Mouse (Mus musculus): ENCODE measurements at regions not wholly inside any gene's neighbourhood (a gene's known extent, or its start where the extent isn't known, plus 50 kb on each side); places are given as distances from the start of the nearest gene placed in this dataset.
"Not testable (repeated sequence)": the region's sequence is repeated elsewhere in the genome, so short reads cannot be mapped to it uniquely, and the experiment has no call there.

DNA sequence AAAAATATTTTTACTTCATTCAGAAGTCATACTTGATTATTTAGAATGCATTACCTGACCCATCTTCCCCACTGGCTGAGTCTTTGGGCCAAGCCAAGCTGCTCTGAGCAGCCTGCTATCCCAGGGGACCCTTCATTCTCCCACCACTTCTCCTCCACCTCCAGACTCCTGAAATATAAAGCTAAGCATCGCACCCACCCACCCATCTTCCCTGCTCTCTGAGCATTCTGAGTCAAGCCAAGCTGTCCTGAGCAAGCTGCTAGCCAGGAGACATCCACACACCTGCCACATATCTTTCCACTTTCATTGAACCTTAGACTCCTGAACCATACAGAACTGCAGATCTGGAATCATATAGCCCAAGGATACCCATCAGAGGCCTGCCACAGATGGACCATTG, 1456.2 kb upstream of the Adam24 start:
- DNase-seq (ENCODE audit: low spot score in 2 of 2) = no peak

DNA sequence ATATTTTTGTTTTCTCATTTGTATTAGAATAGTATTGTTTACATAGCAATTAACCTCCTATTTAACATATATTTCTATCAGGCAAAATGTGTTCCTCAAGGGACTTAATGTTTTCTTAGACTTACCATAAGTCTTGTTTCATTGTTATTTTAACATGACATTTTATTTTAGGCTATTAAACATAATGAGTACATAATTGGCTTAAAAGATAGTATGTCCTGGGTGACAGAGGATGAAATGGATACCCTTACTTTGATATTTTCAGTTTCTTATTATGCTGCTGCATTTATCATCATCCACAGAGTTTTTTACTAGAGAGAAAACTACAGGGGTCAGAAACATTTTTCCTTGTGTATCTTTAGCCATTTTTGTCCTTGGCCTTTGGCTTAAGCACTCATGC, 1447.6 kb upstream of the Adam24 start:
- no peak for DNase-seq (ENCODE audit: low spot score in 2 of 2)

DNA sequence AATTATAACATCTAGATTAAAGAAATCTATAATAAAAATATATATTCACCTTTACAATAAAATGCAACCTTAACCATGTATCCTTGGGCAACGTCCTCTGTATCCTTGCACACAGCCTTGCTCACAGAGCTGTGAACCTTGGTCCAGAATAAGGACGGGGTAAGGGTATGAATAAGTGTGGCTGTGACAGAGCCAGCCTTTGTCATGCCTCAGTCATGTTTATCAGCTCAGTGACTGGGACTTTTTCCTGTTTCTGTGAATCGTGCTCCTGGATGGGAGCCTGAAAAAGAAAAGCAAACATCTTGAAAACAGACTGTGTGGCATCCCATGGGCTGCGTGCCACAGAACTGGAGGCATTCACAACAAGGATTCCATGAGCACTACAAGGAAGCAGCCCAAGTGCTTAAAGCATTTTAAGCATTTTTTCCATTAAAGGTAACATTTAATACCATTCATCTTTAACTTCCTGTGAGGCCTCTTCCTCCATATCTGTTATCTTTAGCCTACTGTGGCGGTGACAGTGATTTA, 1405.8 kb upstream of the Adam24 start:
- DNase-seq (ENCODE audit: low spot score in 2 of 2) = peak; percentile 19 to 51

DNA sequence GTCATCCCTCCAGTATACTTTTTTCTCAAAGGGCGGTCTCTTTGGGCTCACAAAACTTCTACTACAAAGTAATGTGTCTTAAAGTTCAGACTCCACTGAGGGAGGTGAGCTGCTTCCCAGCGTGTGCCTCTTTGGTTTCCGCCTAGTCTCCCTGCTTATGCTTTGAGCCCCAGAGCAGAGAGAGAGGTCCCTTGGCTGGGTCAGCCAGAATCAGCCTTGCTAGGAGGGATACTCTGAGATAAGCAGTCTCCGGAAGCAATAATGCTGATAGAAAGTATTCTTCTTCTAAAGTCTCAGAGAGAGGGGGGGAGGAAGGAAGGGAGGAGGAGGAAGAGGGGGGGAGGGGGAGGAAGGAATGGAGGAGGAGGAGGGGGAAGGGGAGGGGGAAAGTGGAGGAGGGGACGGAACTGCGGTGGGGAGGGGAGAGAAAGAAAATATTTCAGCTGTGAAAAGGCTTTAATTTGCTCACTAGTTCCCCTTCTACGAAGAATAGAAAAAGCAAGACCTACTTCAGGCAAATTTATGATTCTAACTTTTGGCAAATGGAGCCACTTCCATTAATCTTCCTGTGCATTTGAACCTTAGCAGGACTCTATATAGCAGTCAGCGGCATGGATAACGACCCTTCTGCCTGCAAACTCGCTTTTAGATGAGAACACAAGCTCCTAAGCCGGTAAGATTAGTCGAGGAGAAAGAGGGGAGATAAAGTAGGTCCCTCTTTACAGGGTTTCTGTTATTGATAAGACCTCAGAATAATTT, 1377.2 kb upstream of the Adam24 start:
- no peak for DNase-seq (ENCODE audit: low spot score in 2 of 2)

DNA sequence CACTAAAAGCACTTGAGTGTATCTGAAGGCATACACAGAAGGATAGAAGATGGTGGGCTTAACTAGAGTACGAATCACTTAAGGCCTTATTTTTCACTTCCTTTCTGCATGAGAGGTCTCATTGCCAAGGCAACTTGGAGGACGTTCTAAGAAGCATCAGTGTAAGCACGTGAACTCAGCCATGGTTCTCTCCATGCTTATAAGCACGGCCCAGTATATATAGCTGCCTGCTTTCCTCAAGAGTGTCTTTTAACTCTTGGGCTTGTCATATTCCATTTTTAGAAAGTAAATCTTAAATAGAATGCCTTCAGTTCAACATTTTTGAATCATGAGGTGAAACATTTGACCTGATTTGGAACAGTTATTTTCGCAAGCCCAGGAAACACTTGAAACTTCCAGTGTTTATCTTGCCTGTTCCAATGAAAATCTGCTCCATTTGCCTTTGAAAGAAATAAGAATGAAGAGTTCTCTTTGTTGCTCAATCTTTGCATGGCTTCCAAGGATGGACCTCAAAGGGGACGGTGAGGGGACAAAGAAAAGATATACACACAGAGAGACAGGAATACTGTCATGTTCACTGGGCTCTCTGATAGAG, 1371.0 kb upstream of the Adam24 start:
- no peak for DNase-seq (ENCODE audit: low spot score in 2 of 2)

DNA sequence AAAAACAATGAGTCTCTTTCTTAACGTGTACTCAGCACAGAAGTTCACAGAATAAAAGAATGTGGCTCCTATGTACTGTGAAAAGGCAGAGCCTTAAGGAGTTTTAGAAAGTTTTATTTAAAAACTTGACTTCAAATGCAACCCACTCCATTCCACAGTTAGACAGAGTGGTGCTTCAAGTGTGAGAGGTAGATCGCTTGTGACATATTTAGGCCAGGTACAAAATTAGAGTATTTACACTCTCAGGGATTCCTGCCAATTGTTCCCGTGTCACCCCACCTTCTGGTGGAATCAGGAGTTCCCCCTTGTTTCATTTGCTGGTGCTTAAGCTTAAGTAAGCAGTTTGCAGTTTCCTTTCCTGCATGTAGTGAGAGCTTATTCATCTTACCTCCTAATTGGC, 1361.0 kb upstream of the Adam24 start:
- no peak for DNase-seq (ENCODE audit: low spot score in 2 of 2)

DNA sequence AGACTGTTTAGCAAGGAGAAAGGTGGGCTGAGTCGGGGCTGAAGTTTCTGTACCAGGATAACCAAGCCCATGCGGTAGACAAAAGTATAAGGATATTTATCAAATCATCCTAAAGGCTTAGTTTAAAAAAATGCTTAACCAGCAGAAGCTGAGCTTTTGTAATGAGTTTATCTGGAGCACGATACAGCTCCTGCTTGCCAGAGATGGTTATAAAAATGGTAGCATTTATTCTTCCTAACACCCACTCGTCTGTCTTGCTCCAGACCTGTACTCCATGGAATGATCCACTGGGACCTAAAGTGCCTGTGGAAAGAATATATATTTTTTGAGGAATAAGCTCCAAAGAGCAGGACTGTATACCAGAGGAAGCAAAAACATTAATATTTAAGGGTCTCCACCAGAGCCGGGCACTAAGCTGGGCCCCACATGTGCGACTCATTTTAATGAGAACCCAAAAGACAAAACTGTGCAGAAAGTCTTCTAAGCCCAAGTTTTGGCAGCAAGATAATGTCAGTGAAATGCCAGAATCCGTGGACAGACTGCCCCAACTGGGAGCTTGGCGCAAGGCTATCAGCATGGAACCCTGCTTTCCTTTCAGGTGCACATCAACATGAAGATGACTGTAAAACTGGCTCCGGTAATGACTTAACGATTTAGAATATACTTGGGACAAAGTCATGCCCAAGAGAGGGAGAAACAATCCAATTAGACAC, 1359.2 kb upstream of the Adam24 start:
- DNase-seq (ENCODE audit: low spot score in 2 of 2) = no peak

DNA sequence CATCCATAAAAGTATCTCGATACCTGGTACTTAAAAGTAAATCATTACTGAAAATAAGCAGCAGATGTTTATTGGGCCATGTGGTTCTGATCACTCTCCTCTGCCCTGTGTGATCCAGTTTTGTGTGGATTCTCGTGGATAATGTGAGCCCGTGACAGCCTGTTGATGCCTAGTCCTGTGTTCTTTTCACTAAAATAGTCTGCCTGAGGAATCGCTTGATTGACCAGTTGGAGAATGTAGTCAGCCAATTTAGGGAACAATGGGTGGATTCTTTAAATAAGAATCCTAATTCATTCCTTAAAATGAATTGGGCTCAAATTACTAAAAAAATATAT, 1358.7 kb upstream of the Adam24 start:
- DNase-seq (ENCODE audit: low spot score in 2 of 2) = no peak

DNA sequence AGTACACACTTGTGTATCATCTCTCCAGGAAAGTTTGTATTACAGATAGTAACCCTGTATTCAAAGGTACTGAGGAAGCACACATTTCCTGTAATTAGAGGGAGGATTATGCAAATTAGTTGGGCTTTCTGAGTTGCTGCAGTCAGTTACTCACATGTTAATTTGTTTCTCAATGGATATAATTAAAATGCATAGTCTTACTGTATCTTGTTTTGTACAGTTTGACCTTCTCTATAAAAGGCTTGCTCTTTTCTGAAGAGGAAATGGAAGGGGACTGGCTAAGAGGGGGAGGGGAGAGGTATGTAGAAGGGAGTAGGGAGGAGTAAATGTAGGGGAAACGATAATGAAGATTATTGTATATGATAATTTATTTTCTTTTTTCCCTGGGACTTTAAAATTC, 1345.5 kb upstream of the Adam24 start:
- DNase-seq (ENCODE audit: low spot score in 2 of 2) = no peak

DNA sequence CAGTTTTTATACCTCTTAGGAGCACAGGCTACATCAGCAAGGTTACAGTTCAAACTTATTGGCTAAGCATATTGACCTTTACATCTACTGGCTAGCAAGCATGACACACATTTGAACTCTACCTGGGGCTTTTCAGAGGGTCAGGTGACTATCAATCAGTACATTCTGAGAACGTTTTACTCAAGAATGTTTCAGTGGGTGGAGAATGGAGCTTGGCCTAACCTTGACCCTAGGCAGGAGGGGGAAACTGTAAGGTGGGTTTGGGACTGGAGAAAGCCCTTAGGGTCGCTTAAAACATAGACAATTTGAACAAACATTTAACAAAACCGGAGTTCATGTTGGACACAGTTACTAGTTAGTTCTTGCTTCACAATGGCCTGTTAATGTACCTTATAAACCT, 1330.1 kb upstream of the Adam24 start:
- DNase-seq (ENCODE audit: low spot score in 2 of 2) = no peak

DNA sequence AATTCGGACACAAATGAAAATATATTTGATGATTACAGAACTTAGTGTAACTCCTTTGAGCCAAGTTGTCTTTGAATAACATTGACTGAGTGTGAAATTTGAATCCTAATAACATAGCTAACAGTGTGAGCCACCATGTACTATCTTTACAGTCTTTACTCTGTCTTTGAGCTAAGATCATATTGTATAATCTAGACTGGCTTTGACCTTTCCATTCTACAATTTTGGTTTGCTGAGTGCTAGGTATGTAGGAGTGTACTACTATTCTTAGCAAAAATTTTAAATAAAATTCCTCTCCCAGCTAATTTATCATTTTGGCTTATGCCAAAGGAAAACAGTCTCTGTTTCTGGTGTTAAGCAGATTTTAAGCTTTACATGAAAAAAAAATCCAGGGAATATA, 1328.4 kb upstream of the Adam24 start:
- no peak for DNase-seq (ENCODE audit: low spot score in 2 of 2)

DNA sequence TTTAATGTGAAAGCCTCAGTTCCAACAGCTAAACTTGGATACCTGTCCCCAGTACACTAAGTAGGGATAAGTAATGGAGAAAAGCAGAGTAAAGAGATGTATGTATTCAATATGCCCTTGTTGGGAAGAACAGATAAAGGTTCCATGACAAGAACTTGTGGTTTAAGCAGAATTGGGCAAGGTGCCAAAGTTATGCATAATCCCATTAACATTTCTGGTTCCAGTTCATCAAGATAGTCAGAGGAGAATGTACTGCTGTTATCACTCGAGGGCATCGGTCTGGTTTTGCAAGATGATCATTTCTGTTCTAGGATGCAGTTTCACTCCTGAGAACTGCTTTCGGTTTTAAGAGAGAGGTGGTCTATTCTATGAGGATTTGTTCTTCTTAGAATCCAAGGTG, 1325.9 kb upstream of the Adam24 start:
- DNase-seq (ENCODE audit: low spot score in 2 of 2) = no peak

DNA sequence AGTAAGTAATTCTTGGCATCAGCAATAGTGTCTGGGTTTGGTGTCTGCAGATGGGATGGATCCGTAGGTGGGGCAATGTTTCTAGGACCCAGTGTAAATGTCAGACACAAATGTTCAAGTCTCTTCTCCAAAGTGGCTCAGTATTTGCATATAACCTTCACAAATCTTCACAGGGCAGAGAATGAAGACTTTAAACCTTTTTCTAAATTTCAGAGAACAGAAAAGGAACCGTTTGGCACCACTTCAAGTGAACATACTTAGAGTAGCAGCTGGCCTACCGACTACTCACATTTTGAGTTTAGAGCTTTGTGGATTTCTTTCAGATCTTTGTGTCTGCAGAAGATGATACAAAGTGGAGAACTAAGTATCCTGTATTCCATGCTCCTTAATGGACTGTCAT, 1319.5 kb upstream of the Adam24 start:
- no peak for DNase-seq (ENCODE audit: low spot score in 2 of 2)

DNA sequence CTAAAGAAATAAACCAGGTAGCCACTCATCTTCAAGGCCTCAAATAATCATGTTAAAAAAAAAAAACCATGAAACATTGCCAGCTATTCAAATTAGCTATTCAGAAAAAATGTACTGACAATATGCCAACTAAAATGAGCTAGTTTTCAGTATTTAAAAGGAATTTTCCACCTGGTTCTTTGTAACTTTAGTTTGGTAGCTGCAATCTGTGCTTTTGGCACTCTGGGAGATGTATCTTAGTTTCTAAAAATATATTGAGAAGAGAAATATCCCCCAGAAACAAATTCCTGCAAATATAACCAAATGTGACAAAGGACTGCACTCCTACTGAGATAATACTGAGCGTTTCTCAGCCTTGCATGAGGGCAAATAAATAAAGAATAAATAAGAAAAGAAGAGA, 1317.8 kb upstream of the Adam24 start:
- DNase-seq (ENCODE audit: low spot score in 2 of 2) = no peak

DNA sequence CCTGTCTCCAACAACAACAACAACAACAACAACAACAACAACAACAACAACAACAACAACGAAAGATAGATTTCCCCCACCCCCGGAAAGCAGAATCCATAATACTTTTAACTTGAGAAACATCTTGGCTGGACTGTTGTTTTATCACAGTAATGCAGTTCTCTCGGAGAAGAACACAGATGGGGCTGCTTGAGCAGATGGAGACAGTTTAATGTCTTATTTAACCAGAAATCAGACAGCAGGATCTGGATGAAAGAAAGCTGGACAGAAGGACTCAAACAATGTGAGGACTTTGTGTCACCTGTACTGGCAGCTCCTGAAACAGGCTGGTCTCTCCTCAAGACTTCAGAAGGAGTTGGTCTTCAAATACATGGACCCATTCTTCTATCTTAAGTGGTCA, 1317.0 kb upstream of the Adam24 start:
- DNase-seq (ENCODE audit: low spot score in 2 of 2) = no peak

DNA sequence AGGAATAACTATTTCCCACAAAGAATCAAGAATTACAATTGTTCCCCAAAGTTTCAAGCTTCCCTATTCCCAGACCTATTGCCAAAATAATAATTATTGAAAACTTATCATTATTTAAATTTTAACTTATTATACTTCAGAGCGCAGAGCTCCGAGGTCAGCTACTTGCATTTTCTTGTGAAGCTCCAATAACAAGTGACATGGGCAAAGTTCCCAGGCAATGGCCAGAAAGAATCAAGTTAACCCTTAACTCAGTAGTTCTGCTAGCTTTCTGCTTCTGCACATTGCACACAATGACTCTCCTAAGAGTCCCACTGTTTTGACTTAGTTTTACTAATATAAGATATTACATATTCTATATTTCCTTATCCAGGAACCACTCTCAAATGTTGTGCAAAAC, 1308.5 kb upstream of the Adam24 start:
- DNase-seq (ENCODE audit: low spot score in 2 of 2) = not testable (repeated sequence)

Data from layer of hippocampus, postnatal 10 days (tissue).